Mouse (Mus musculus): ENCODE measurements at regions not wholly inside any gene's neighbourhood (a gene's known extent, or its start where the extent isn't known, plus 50 kb on each side); places are given as distances from the start of the nearest gene placed in this dataset.
"Not testable (repeated sequence)": the region's sequence is repeated elsewhere in the genome, so short reads cannot be mapped to it uniquely, and the experiment has no call there.

GRCm38 (mm10) chr10:36884198-36884597, 90.1 kb upstream of the Hdac2 start:
- no peak for ATAC-seq (ENCODE audit: extremely low read depth, insufficient number of reproducible peaks, low FRiP score, low TSS enrichment)
- WGBS, result 62% methylated on average over 2 of the region's 2 CpGs

DNA sequence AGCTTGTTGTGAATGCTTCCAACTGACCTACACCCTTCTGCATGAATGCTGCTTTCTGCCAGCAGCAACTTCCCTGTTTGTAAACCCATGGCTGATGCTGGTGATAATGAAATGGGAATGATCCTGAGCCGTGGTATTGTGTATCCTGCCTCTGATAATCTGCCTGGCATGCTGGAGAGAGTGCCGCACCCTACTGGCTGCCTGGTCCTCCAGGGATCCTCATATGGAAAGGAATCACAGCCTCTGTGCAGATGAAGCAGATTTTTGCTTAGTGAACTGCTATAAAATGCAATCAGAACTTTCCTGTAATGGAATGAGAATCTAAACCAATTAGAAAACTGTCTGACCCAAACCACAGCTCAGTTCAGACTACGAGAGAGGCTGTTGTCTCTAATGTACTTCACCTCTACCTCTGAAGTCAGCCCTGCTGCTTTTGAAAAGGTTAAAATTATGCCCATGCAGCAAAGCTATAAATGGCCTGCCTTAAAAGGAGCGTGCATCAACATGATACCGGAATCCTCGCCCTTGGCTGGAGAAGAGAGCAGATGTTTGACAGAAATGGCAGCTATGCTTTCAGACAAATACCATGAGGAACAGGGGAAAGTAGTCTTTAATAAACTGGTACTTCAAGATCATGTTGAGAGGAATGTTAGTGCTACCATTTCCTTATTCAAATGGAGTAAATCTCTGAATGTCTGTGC, 76.3 kb upstream of the Hdac2 start:
- H3K27ac ChIP-seq (replicated peaks), result peak overlapping the region; percentile 42; the same call in 1 of the 2 replicates
- H3K27me3 ChIP-seq (replicated peaks), result no peaks in the 10 kb centered on the region
- H3K9ac ChIP-seq, result no peak overlapping the region
- ATAC-seq (ENCODE audit: extremely low read depth, insufficient number of reproducible peaks, low FRiP score, low TSS enrichment), result no peak
- H3K4me2 ChIP-seq, result peak overlapping the region; percentile 11
- no peaks in the 10 kb centered on the region for H3K36me3 ChIP-seq
- WGBS, result 29% methylated on average over 6 of the region's 6 CpGs
- H3K9me3 ChIP-seq, result no peaks in the 10 kb centered on the region
- peaks cover 16% of the 10 kb centered on the region for H3K4me1 ChIP-seq
- no peak overlapping the region for H3K4me3 ChIP-seq

More at GRCm38 (mm10) chr10:36884198-36884597, 90.1 kb upstream of the Hdac2 start:
- Histone ChIP-seq H3K36me3 (no peaks in the 10 kb centered on the region), H3K4me3 (no peak overlapping the region), H3K9me3 (no peaks in the 10 kb centered on the region), H3K4me1 (no peaks in the 10 kb centered on the region), H3K27me3 (replicated peaks) (no peaks in the 10 kb centered on the region), H3K9ac (no peak overlapping the region), H3K27ac (replicated peaks) (no peak overlapping the region), H3K4me2 (no peak overlapping the region)

DNA sequence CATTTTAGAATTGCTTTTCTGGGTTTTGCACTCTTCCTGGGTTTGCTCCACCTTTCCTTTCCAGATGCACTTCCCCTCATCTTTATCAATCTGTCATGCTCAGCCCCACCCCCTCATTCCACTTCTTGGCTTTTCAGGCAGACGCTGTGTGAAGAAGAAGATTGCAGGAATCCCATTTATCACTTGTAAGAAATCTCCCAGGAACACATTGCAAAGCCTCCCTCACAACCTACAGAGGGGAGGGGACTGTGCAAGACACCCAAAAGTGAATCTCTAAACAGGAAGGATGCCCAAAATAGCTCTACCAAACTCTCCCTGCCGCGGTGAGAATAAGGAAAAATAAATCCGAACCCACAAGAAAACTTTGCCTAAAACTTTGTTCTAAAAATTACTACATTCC, 65.5 kb upstream of the Hdac2 start:
- H3K4me2 ChIP-seq, result no peak overlapping the region
- no peak for ATAC-seq (ENCODE audit: extremely low read depth, insufficient number of reproducible peaks, low FRiP score, low TSS enrichment)
- H3K9ac ChIP-seq, result no peak overlapping the region
- H3K4me3 ChIP-seq, result no peak overlapping the region
- no peak overlapping the region for H3K27ac ChIP-seq (replicated peaks)
- H3K4me1 ChIP-seq, result no peaks in the 10 kb centered on the region
- H3K9me3 ChIP-seq, result no peaks in the 10 kb centered on the region
- WGBS, result 43% methylated on average over 4 of the region's 4 CpGs
- no peaks in the 10 kb centered on the region for H3K36me3 ChIP-seq
- no peaks in the 10 kb centered on the region for H3K27me3 ChIP-seq (replicated peaks)

DNA sequence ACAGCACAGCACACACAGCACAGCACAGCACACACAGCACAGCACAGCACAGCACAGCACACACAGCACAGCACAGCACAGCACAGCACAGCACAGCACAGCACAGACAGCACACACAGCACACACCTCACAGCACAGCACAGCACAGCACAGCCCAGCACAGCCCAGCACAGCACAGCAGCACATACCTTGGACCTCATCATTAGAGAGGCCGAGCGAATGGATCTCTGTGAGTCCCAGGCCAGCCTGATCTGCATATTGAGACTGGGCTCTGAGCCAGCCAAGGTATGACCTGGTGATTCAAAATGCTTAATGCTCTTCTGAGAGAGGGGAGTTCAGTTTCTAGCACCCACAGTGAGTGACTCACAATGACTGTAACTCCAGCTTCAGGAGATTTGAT, 56.3 kb upstream of the Hdac2 start:
- H3K4me1 ChIP-seq; H3K36me3 ChIP-seq; H3K9me3 ChIP-seq; H3K27me3 ChIP-seq (replicated peaks); H3K27ac ChIP-seq (replicated peaks); H3K4me3 ChIP-seq; H3K9ac ChIP-seq; ATAC-seq (ENCODE audit: extremely low read depth, insufficient number of reproducible peaks, low FRiP score, low TSS enrichment); H3K4me2 ChIP-seq: not testable (repeated sequence)
- WGBS, result 74% methylated on average over 2 of the region's 2 CpGs

DNA sequence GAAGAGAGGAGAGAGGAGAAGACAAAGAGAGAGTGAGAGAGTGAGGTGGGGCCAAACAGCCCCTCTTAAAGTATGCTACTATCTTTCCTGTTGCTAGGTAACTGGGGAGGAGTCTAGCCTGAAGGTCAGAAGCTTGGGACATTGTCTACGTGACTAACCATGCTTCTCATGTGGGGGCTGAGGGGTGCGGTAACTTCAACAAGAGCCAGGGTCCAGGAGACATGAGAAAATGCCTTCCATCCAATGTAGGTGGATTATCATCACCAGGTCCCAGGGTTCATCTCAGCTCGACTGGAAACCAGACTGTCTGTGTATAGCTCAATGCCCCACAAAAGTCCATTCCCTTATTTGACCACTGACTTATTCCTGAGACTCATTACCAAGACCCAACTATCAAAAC, 50.6 kb upstream of the Hdac2 start:
- H3K9ac ChIP-seq, result no peak overlapping the region
- ATAC-seq (ENCODE audit: extremely low read depth, insufficient number of reproducible peaks, low FRiP score, low TSS enrichment), result no peak

GRCm38 (mm10) chr10:36924161-36924560, 50.2 kb upstream of the Hdac2 start:
- Histone ChIP-seq H3K27me3 (replicated peaks) (no peaks in the 10 kb centered on the region), H3K4me3 (no peak overlapping the region), H3K27ac (replicated peaks) (no peak overlapping the region), H3K4me1 (no peaks in the 10 kb centered on the region), H3K9ac (no peak overlapping the region), H3K4me2 (no peak overlapping the region), H3K9me3 (no peaks in the 10 kb centered on the region), H3K36me3 (no peaks in the 10 kb centered on the region)
- WGBS, result 75% methylated on average over 2 of the region's 2 CpGs
- no peak for ATAC-seq (ENCODE audit: extremely low read depth, insufficient number of reproducible peaks, low FRiP score, low TSS enrichment)

More for the DNA sequence above, 50.6 kb upstream of the Hdac2 start:
- WGBS, result 59% methylated on average over 3 of the region's 3 CpGs
- Histone ChIP-seq H3K36me3 (no peaks in the 10 kb centered on the region), H3K4me3 (no peak overlapping the region), H3K9me3 (no peaks in the 10 kb centered on the region), H3K4me2 (no peak overlapping the region), H3K27me3 (replicated peaks) (no peaks in the 10 kb centered on the region), H3K27ac (replicated peaks) (no peak overlapping the region), H3K4me1 (no peaks in the 10 kb centered on the region)

Measured in heart, embryonic 13.5 days (tissue).